Mouse (Mus musculus): ENCODE results near the gene Sprr2i. TPM values are rescaled to one million over a fixed set of nuclear protein-coding genes. Genes with fewer than 3 reads are reported as not detected.

Gene Sprr2i
- total RNA-seq (2012; rRNA removed): not detected in 2 replicates
- total RNA-seq (2014; rRNA removed): not detected in 2 replicates
- polyA plus RNA-seq (2012; ENCODE audit: insufficient read length, low read depth): not detected in 2 replicates

DNA sequence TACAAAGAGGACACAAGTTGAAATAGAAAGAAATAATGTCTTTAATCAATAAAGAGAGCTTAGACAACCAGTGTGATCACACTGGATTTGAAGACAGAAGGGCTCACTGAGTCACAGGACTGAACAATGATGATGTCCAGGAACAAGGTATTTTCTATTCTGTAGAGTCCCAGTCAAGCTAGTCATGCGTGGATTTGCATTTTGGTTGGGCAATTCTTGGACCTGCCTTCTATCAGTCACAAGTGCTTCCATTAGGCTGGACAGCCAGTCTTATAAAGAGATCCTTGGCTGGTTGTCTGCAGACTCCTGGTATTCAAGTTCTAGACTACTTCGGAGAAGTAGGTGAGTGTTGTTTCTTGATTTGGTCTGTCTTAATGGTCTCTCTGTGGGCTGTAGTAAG is at the start of gene Sprr2i:
TSS of gene Sprr2i (plus strand) at position 301 of the 400 bp plus-strand sequence.
- in situ Hi-C loops (cut with MboI; ENCODE audit: low pct_ligation_motif_present, low pct_unique_long_range_greater_than_20kb, low sequenced_read_pairs): no loop called here
- H3K9me3 ChIP-seq (replicated peaks; ENCODE audit: low read length): peaks cover 30% of the 10 kb centered on the region
- no peaks in the 10 kb centered on the region for H3K36me3 ChIP-seq (replicated peaks in 1 of 2; ENCODE audit: control insufficient read depth in 1 of 2, insufficient read depth in 1 of 2, low read length in 1 of 2)
- H3K4me3 ChIP-seq (replicated peaks in 1 of 3; ENCODE audit: low read depth in 2 of 3, low read length in 2 of 3, poor library complexity in 1 of 3): no peak within 1 kb of the TSS
- H3K27ac ChIP-seq (ENCODE audit: insufficient read depth, low read depth): no peak within 1 kb of the TSS
- H3K9ac ChIP-seq (ENCODE audit: insufficient read depth, low read depth): no peak within 1 kb of the TSS
- dilution Hi-C loops (cut with MboI; ENCODE audit: extremely low pct_ligation_motif_present, extremely low pct_unique_long_range_greater_than_20kb, low sequenced_read_pairs): no loop called here
- TF ChIP-seq BHLHE40 (IDR thresholded peaks at IDR 0.05; ENCODE audit: low read depth, low read length) (no peak), ZC3H11A (IDR thresholded peaks at IDR 0.05; ENCODE audit: low read depth, low read length) (no peak), PAX5 (IDR thresholded peaks at IDR 0.05; ENCODE audit: low read length) (no peak), GABPA (IDR thresholded peaks at IDR 0.05; ENCODE audit: insufficient replicate concordance, low read depth, low read length) (no peak), ELF1 (IDR thresholded peaks at IDR 0.05; ENCODE audit: low read depth, low read length) (no peak), SIN3A (IDR thresholded peaks at IDR 0.05; ENCODE audit: low read length) (no peak), IRF4 (IDR thresholded peaks at IDR 0.05; ENCODE audit: low read depth, low read length) (no peak)
- H3K4me1 ChIP-seq (ENCODE audit: control insufficient read depth in 1 of 2, insufficient read depth in 2 of 2): no peaks in the 10 kb centered on the region
- no peaks in the 10 kb centered on the region for H3K27me3 ChIP-seq (replicated peaks)
- H3K4me2 ChIP-seq (ENCODE audit: insufficient read depth, low read depth, poor library complexity, severe bottlenecking): no peak within 1 kb of the TSS
- no peak for DNase-seq (ENCODE audit: extremely low read depth)
- no peaks in the 10 kb centered on the region for H3K79me2 ChIP-seq (replicated peaks; ENCODE audit: control insufficient read depth, extremely low read depth, insufficient read depth, poor library complexity, severe bottlenecking)

GRCm38 (mm10) chr3:92361619-92362018 is 46.2 kb upstream of the Sprr2i start:
- Histone ChIP-seq H3K27ac (ENCODE audit: insufficient read depth, low read depth) (no peak overlapping the region), H3K9ac (ENCODE audit: insufficient read depth, low read depth) (no peak overlapping the region), H3K27me3 (replicated peaks) (no peaks in the 10 kb centered on the region), H3K4me3 (replicated peaks in 1 of 3; ENCODE audit: low read depth in 2 of 3, low read length in 2 of 3, poor library complexity in 1 of 3) (no peak overlapping the region), H3K9me3 (replicated peaks; ENCODE audit: low read length) (peaks cover 23% of the 10 kb centered on the region), H3K36me3 (replicated peaks in 1 of 2; ENCODE audit: control insufficient read depth in 1 of 2, insufficient read depth in 1 of 2, low read length in 1 of 2) (no peaks in the 10 kb centered on the region), H3K4me1 (ENCODE audit: control insufficient read depth in 1 of 2, insufficient read depth in 2 of 2) (no peaks in the 10 kb centered on the region), H3K4me2 (ENCODE audit: insufficient read depth, low read depth, poor library complexity, severe bottlenecking) (no peak overlapping the region), H3K79me2 (replicated peaks; ENCODE audit: control insufficient read depth, extremely low read depth, insufficient read depth, poor library complexity, severe bottlenecking) (no peaks in the 10 kb centered on the region)
- in situ Hi-C loops (cut with MboI; ENCODE audit: low pct_ligation_motif_present, low pct_unique_long_range_greater_than_20kb, low sequenced_read_pairs): no loop called here
- dilution Hi-C loops (cut with MboI; ENCODE audit: extremely low pct_ligation_motif_present, extremely low pct_unique_long_range_greater_than_20kb, low sequenced_read_pairs): no loop called here
- TF ChIP-seq MAX (IDR thresholded peaks at IDR 0.05; ENCODE audit: low read length) (no peak), CHD2 (IDR thresholded peaks at IDR 0.05; ENCODE audit: low read length) (no peak)
- DNase-seq (ENCODE audit: extremely low read depth): no peak

- H3K27ac ChIP-seq (ENCODE audit: insufficient read depth, low read depth): no peak within 1 kb of the TSS
- in situ Hi-C loops (cut with MboI; ENCODE audit: low pct_ligation_motif_present, low pct_unique_long_range_greater_than_20kb, low sequenced_read_pairs): no loop called here
- H3K4me2 ChIP-seq (ENCODE audit: insufficient read depth, low read depth, poor library complexity, severe bottlenecking): no peak within 1 kb of the TSS
- no peak for TF ChIP-seq BHLHE40 (IDR thresholded peaks at IDR 0.05; ENCODE audit: low read depth, low read length)
- no peak for TF ChIP-seq POLR2A (IDR thresholded peaks at IDR 0.05; ENCODE audit: low read depth, low read length)
- no peak for TF ChIP-seq ZMIZ1 (IDR thresholded peaks at IDR 0.05; ENCODE audit: low read depth, low read length)
- TF ChIP-seq ZC3H11A (IDR thresholded peaks at IDR 0.05; ENCODE audit: low read depth, low read length): no peak
- TF ChIP-seq USF1 (IDR thresholded peaks at IDR 0.05; ENCODE audit: low read depth, low read length): no peak
- no peak for TF ChIP-seq NELFE (IDR thresholded peaks at IDR 0.05; ENCODE audit: low read depth, low read length)
- no peak for TF ChIP-seq JUN (IDR thresholded peaks at IDR 0.05; ENCODE audit: insufficient read depth, low read depth, low read length)
- no peak for TF ChIP-seq ETS1 (conservative IDR thresholded peaks at IDR 0.05; ENCODE audit: low read depth, low read length)
- TF ChIP-seq ELF1 (IDR thresholded peaks at IDR 0.05; ENCODE audit: low read depth, low read length): no peak
- TF ChIP-seq HCFC1 (IDR thresholded peaks at IDR 0.05; ENCODE audit: low read depth, low read length): no peak
- TF ChIP-seq IRF4 (IDR thresholded peaks at IDR 0.05; ENCODE audit: low read depth, low read length): no peak
- TF ChIP-seq MAFK (IDR thresholded peaks at IDR 0.05; ENCODE audit: insufficient replicate concordance, low read length): no peak
- TF ChIP-seq RAD21 (IDR thresholded peaks at IDR 0.05; ENCODE audit: low read depth, low read length): no peak
- no peak for TF ChIP-seq GABPA (IDR thresholded peaks at IDR 0.05; ENCODE audit: insufficient replicate concordance, low read depth, low read length)
- TF ChIP-seq CTCF (conservative IDR thresholded peaks at IDR 0.05 in 1 of 2, IDR thresholded peaks at IDR 0.05 in 1 of 2; ENCODE audit: low read depth in 2 of 2, low read length in 2 of 2): no peak
- TF ChIP-seq SIN3A (IDR thresholded peaks at IDR 0.05; ENCODE audit: low read length): no peak
- TF ChIP-seq PAX5 (IDR thresholded peaks at IDR 0.05; ENCODE audit: low read length): no peak
- no peak for TF ChIP-seq EP300 (IDR thresholded peaks at IDR 0.05; ENCODE audit: low read length)
- TF ChIP-seq USF2 (conservative IDR thresholded peaks at IDR 0.05; ENCODE audit: low read depth, low read length): no peak
- TF ChIP-seq UBTF (IDR thresholded peaks at IDR 0.05; ENCODE audit: low read depth, low read length): no peak
- H3K27me3 ChIP-seq (replicated peaks): no peaks in the 10 kb centered on the region
- H3K4me3 ChIP-seq (replicated peaks in 1 of 3; ENCODE audit: low read depth in 2 of 3, low read length in 2 of 3, poor library complexity in 1 of 3): no peak within 1 kb of the TSS
- peaks cover 28% of the 10 kb centered on the region for H3K9me3 ChIP-seq (replicated peaks; ENCODE audit: low read length)
- no peak for DNase-seq (ENCODE audit: extremely low read depth)
- H3K79me2 ChIP-seq (replicated peaks; ENCODE audit: control insufficient read depth, extremely low read depth, insufficient read depth, poor library complexity, severe bottlenecking): no peaks in the 10 kb centered on the region
- no peak within 1 kb of the TSS for H3K9ac ChIP-seq (ENCODE audit: insufficient read depth, low read depth)
- no peaks in the 10 kb centered on the region for H3K4me1 ChIP-seq (ENCODE audit: control insufficient read depth in 1 of 2, insufficient read depth in 2 of 2)
- dilution Hi-C loops (cut with MboI; ENCODE audit: extremely low pct_ligation_motif_present, extremely low pct_unique_long_range_greater_than_20kb, low sequenced_read_pairs): no loop called here
- H3K36me3 ChIP-seq (replicated peaks in 1 of 2; ENCODE audit: control insufficient read depth in 1 of 2, insufficient read depth in 1 of 2, low read length in 1 of 2): no peaks in the 10 kb centered on the region
These were observed 42.9 kb upstream of the Sprr2i start, which contains the start of gene Sprr2f for GRCm38 (mm10) chr3:92364887-92365286. Sprr2f (plus strand) TSS chr3:92365187.
